Mouse (Mus musculus) heart, embryonic 12.5 days (tissue): ENCODE results near the gene Itpkb. TPM values are rescaled to one million over a fixed set of nuclear protein-coding genes. Genes with fewer than 3 reads are reported as not detected.

Experiments used
- ATAC-seq: fragments of 200-750 bp; cut with Nextera tagmentation; 2 replicates; pipeline ENCODE4 v1.8.0; 2017; ENCODE audit warnings: moderate TSS enrichment, moderate library complexity; ENCODE audit not compliant: insufficient number of reproducible peaks, low FRiP score
- H3K27ac ChIP-seq: fragments of 300-500 bp; sonication (generic); 2 replicates; pipeline ENCODE4 v1.5.1; 2016; ENCODE audit warnings: mild to moderate bottlenecking, moderate library complexity; ENCODE audit not compliant: poor library complexity, severe bottlenecking
- H3K27me3 ChIP-seq: fragments of 300-500 bp; sonication (generic); replicated peaks from 2 replicates; pipeline ENCODE4 v1.6.1; 2016; ENCODE audit warnings: mild to moderate bottlenecking, moderate library complexity
- H3K36me3 ChIP-seq: fragments of 300-500 bp; sonication (generic); 2 replicates; pipeline ENCODE4 v1.6.1; 2016; ENCODE audit warnings: mild to moderate bottlenecking, moderate library complexity
- H3K4me1 ChIP-seq: fragments of 300-500 bp; sonication (generic); replicated peaks from 2 replicates; pipeline ENCODE4 v1.6.1; 2016; ENCODE audit warnings: mild to moderate bottlenecking
- H3K4me2 ChIP-seq: fragments of 300-500 bp; sonication (generic); 2 replicates; pipeline ENCODE4 v1.6.1; 2016; ENCODE audit warnings: mild to moderate bottlenecking, moderate library complexity
- H3K4me3 ChIP-seq: fragments of 300-500 bp; sonication (generic); 2 replicates; pipeline ENCODE4 v1.5.1; 2016; ENCODE audit warnings: mild to moderate bottlenecking
- H3K9ac ChIP-seq: fragments of 300-500 bp; sonication (generic); 2 replicates; pipeline ENCODE4 v1.6.1; 2016; ENCODE audit warnings: mild to moderate bottlenecking, moderate library complexity
- H3K9me3 ChIP-seq: fragments of 300-500 bp; sonication (generic); replicated peaks from 2 replicates; pipeline ENCODE4 v1.6.1; 2016; ENCODE audit warnings: mild to moderate bottlenecking, moderate library complexity
- WGBS: fragments of 180-500 bp; shearing (Covaris S2); methylation state at CpG from one replicate; pipeline ENCODE4 v1.1.7; 2016; 5-methylcytosine and 5-hydroxymethylcytosine counted together
- polyA plus RNA-seq: library from polyadenylated mRNA; unstranded; fragments of >200 nt; fragmentation: Nextera tagmentation; extraction: Ambion mirVana; gene quantifications from 2 replicates; pipeline ENCODE4 v1.2.1, GENCODE M21; 2016

Gene Itpkb
- polyA plus RNA-seq, 1 experiment from 2014 or later: 7.2 TPM

DNA sequence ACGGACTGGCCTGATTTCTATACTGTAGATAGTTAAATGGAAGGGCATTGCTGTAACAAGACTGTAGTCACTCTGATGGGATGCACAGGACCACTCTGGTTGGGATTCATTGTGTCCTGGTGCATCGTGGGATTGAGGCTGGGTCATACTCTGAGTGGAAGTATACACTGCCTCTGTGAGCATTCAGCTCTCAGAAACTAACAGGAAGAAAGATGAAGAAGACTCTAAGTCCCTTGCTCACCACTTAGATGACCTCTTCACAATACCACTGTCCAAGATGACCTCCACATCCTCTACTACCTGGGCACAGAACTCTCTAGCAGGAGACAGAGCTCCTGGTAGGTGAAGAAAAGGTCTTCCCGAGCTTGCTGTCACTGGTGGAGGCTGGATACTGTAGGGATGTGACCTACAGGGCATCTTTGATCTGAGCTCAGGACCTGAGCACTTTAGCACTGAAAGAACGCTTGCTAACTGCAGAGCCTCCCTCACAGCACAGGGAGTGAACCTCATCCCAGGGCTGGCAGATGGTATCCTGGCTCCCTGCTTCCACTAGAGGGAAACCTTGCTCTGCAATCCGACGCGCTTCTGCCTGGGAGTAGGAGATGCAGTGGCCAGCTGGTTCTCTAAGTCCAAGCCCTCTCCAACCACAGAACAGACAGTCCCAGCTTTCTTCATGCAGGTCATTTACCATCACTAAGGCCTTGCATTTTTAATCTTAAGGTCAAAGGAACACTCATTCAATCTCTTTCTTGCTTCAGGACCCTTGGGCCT, 103.7 kb downstream of the Itpkb start:
- no peak overlapping the region for H3K9ac ChIP-seq
- H3K27ac ChIP-seq: no peak overlapping the region
- peaks cover 7% of the 10 kb centered on the region for H3K4me1 ChIP-seq
- H3K9me3 ChIP-seq: no peaks in the 10 kb centered on the region
- H3K4me3 ChIP-seq: no peak overlapping the region
- WGBS: 16% methylated on average over 7 of the region's 7 CpGs
- no peaks in the 10 kb centered on the region for H3K36me3 ChIP-seq
- H3K4me2 ChIP-seq: no peak overlapping the region
- H3K27me3 ChIP-seq: peaks cover 70% of the 10 kb centered on the region
- peak; percentile 34; the same call in 1 of the 2 replicates for ATAC-seq

DNA sequence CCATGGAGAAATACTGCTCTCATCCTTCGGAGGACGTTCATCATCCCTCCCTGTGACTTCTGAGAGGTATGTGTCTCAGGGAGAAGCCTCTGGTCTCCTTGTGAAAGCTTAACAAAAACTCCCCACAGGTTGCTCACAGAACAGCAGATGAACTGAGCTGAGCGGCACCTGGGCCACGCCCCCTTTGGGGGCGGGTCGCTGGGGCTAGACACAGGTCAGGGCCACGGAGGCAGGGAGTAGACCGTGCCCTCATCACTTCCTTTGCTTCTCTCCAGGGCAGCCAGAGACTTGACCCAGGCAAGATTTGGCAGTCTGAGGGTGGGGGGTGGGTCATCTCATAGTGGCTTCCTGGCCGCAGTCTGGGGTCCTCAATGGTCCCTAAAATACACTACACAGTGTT, 104.6 kb downstream of the Itpkb start:
- peaks cover 7% of the 10 kb centered on the region for H3K4me1 ChIP-seq
- H3K9me3 ChIP-seq: no peaks in the 10 kb centered on the region
- no peak overlapping the region for H3K4me2 ChIP-seq
- no peak for ATAC-seq
- H3K4me3 ChIP-seq: no peak overlapping the region
- H3K36me3 ChIP-seq: no peaks in the 10 kb centered on the region
- H3K27ac ChIP-seq: no peak overlapping the region
- H3K9ac ChIP-seq: no peak overlapping the region
- WGBS: 9% methylated on average over 9 of the region's 9 CpGs
- peaks cover 79% of the 10 kb centered on the region for H3K27me3 ChIP-seq

DNA sequence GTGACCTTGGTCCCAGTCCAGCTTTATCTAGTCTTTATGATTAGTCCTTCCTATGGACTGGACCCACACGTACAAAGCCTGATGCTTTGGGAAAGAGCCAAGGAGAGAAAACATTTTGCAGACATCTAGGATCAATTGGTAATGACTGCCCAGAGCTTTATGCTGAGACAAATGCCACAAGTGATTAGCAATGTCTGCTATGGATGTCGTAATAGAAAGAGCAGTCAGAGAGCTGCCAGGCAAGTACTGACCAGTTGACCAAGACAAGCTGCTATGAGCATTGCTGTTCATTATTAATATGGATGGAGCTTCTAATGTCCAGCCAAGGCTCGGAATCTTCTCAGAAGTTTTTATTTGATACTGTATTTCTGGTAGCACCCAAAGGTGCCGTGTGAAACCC, 109.2 kb downstream of the Itpkb start:
- Histone ChIP-seq H3K27me3 (peaks cover 82% of the 10 kb centered on the region), H3K27ac (no peak overlapping the region), H3K9me3 (no peaks in the 10 kb centered on the region), H3K4me1 (no peaks in the 10 kb centered on the region; the same call in 1 of the 2 replicates), H3K36me3 (no peaks in the 10 kb centered on the region), H3K4me3 (no peak overlapping the region), H3K4me2 (no peak overlapping the region), H3K9ac (no peak overlapping the region)
- ATAC-seq: no peak
- 69% methylated on average over 4 of the region's 4 CpGs for WGBS

DNA sequence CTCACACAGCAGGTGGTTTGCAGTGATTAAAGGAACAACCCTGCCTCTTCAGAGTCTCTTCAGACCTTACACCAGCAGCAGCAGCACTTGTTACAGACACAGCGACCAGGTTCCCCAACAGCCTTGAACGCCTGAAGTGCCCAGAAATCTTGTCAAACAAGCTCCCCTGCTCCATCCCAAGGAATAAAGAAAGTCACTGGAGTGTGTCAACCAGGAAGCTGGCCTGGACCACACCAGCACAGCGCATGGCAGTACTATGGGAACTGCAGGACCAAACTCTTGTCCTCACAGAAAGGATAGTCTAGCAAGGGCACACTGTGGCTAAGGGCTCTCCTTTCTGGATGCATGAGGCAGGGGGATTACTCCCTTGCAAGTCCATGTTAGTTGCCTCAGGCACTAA, 114.1 kb downstream of the Itpkb start:
- H3K36me3 ChIP-seq: no peaks in the 10 kb centered on the region
- no peak for ATAC-seq
- H3K9me3 ChIP-seq: no peaks in the 10 kb centered on the region
- peaks cover 69% of the 10 kb centered on the region for H3K27me3 ChIP-seq
- H3K9ac ChIP-seq: no peak overlapping the region
- H3K4me3 ChIP-seq: no peak overlapping the region
- H3K4me1 ChIP-seq: no peaks in the 10 kb centered on the region
- no peak overlapping the region for H3K4me2 ChIP-seq
- WGBS: 64% methylated on average over 3 of the region's 3 CpGs
- H3K27ac ChIP-seq: no peak overlapping the region

DNA sequence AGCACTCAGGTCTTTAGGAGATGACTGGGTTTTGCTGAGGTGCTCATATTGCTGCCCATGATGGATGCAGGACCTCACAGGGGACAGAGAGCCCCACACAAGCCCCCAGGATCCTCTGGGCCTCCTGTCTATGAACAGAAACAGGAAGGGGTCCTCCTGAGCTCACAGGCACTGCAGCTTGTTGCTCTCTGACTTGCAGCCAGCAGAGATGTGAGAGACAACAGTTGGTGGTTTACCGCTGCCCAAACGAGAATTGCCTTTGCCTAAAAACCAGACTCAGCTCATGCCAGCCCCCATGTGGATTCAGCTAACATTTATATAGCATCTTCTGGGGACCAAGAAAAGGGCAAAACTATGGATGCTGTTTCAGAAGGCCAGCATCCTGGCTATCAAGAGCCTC, 119.4 kb downstream of the Itpkb start:
- no peak overlapping the region for H3K27ac ChIP-seq
- ATAC-seq: no peak
- H3K4me1 ChIP-seq: no peaks in the 10 kb centered on the region
- no peaks in the 10 kb centered on the region for H3K9me3 ChIP-seq
- no peaks in the 10 kb centered on the region for H3K36me3 ChIP-seq
- no peak overlapping the region for H3K4me3 ChIP-seq
- H3K27me3 ChIP-seq: peaks cover 67% of the 10 kb centered on the region
- H3K9ac ChIP-seq: no peak overlapping the region
- 59% methylated on average over 2 of the region's 2 CpGs for WGBS
- no peak overlapping the region for H3K4me2 ChIP-seq

DNA sequence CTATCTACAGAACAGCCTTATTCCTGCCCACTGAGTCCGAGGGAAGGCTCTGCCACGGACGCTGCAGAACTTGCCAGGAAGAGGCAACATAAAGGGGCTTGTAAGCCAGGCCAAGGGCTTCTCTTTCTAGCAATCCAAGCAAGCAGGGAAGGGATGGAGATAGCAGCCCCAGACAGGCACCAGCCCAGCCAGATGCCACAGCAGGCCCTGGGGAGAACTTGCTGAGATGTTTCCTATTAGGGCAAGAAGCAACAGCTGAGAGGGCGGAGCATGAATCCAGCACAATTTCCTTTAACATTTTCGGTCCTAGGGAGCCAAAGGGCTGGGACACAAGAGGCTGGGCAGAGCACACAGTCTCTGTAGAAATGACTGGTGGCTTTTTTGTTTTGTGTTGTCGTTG, 128.0 kb downstream of the Itpkb start:
- Histone ChIP-seq H3K4me2 (no peak overlapping the region), H3K4me3 (no peak overlapping the region), H3K4me1 (peaks cover 16% of the 10 kb centered on the region), H3K27ac (no peak overlapping the region), H3K9me3 (no peaks in the 10 kb centered on the region), H3K27me3 (peaks cover 58% of the 10 kb centered on the region), H3K9ac (no peak overlapping the region), H3K36me3 (no peaks in the 10 kb centered on the region)
- WGBS: 41% methylated on average over 6 of the region's 6 CpGs
- no peak for ATAC-seq

DNA sequence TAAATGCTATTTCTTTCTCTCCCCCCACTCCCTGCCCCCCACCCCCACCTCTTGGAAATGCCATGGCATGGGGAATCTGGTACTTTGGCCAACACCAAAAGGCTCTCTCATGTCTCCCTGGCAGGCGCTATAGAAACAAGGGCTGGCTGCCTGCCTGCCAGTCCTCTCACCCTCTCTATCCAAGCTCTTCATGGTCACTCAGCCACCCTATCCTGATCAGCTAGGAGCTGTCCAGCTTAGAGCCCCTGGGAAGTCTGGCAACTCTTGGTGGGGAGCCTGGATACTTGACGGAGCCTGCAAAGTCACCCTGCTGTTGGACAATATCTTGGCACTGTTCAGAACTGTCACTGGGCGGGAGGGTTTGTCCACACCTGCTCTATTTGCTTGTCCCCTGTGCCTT, 128.4 kb downstream of the Itpkb start:
- 49% methylated on average over 3 of the region's 3 CpGs for WGBS
- Histone ChIP-seq H3K27me3 (peaks cover 55% of the 10 kb centered on the region), H3K9me3 (no peaks in the 10 kb centered on the region)

DNA sequence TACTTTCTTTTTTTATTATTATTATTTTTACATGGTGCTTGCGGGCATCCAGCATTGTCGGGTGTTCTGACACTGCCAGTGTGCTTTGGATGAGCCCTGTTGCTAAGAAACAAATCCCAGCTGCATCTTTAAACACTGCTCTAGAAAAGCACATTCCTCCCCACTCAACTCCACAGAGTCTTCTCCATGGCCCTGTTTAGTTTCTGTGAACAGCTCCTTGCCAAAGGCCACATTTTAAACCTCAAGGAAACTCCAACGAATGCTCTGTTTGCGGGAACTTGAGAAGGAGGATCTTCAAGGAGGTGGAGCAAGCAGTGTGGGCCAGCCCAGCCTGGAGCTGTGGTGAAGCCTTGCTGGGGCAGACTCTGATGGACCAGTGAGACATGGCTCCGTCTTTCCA, 130.4 kb downstream of the Itpkb start:
- no peak for ATAC-seq
- Histone ChIP-seq H3K36me3 (no peaks in the 10 kb centered on the region), H3K27ac (no peak overlapping the region), H3K9ac (no peak overlapping the region), H3K27me3 (peaks cover 36% of the 10 kb centered on the region), H3K4me3 (no peak overlapping the region), H3K4me1 (peaks cover 16% of the 10 kb centered on the region), H3K9me3 (no peaks in the 10 kb centered on the region), H3K4me2 (no peak overlapping the region)
- 55% methylated on average over 5 of the region's 5 CpGs for WGBS

More for the DNA sequence above, 128.4 kb downstream of the Itpkb start:
- no peak overlapping the region for H3K4me2 ChIP-seq
- no peak overlapping the region for H3K4me3 ChIP-seq
- no peak for ATAC-seq
- no peak overlapping the region for H3K9ac ChIP-seq
- H3K4me1 ChIP-seq: peaks cover 16% of the 10 kb centered on the region
- H3K27ac ChIP-seq: no peak overlapping the region
- no peaks in the 10 kb centered on the region for H3K36me3 ChIP-seq

DNA sequence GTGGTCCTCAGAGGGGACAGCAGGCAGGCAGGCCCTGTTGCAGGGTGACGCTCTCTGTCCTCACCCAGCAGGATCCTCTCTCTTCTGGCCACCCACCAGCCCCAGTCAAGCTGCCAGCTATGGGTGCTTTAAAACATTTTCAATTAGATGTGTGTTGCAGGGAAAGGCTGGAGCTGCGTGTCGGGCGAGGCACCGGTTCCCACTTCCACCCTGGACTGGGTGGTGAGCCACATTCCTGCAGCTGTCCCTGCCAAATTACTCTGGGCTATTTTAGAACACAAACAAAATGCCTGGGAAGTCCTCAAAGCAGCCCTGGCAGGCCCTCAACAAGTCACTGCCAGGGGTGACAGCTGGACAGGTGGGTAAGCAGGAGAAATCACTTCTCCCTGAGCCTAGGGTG, 132.1 kb downstream of the Itpkb start:
- WGBS: 72% methylated on average over 5 of the region's 5 CpGs
- H3K36me3 ChIP-seq: no peaks in the 10 kb centered on the region
- H3K27ac ChIP-seq: no peak overlapping the region
- H3K4me3 ChIP-seq: no peak overlapping the region
- no peak for ATAC-seq
- H3K4me1 ChIP-seq: peaks cover 16% of the 10 kb centered on the region
- no peak overlapping the region for H3K9ac ChIP-seq
- no peak overlapping the region for H3K4me2 ChIP-seq
- H3K9me3 ChIP-seq: 0 out of 2 replicates have a peak, but pooled peaks cover 6% of the 10 kb centered on the region
- peaks cover 20% of the 10 kb centered on the region; the same call in 1 of the 2 replicates for H3K27me3 ChIP-seq

DNA sequence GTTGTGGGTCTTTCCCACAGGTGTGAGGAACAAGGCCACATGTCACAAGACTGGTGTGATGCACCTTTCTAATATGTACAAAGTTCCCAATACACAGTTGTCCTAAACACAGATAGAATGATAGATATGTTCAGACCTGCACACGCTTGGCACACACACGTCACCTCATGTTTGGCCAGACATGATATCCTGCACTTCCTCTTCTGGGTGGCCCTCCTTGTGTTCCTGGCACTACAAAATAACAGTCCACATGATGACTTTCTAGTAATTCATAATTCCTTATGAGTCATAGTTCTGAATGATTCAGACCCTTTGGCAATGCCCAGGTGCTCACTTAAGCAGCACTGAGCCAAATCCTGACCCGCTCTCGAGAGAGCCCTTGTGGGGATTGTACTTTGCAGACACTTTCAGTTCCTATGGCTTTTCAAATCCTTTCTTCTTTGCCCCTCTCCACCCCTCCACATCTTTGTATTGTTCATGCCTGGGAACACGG, 132.7 kb downstream of the Itpkb start:
- H3K9ac ChIP-seq: no peak overlapping the region
- WGBS: 86% methylated on average over 5 of the region's 5 CpGs
- no peak for ATAC-seq

DNA sequence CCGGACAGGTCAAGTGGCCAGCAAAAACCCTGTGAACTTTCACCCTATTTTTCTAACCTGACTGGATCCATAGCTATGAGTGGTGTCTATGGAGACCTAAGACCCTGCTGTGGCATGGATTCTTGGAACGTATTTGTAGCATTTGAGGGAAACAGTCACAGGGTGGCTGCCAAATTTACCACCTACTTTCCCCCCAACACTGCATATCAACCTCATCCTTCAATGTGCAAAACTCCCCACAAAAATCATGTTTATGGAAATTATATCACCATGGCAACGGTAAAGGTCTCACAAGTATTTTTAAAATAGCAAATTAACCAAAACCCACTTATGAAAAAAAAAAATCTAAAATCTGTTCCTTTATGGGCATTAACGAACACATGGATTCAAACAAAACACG, 134.1 kb downstream of the Itpkb start:
- Histone ChIP-seq H3K9me3 (0 out of 2 replicates have a peak, but pooled peaks cover 6% of the 10 kb centered on the region), H3K27ac (no peak overlapping the region), H3K27me3 (0 out of 2 replicates have a peak, but pooled peaks cover 5% of the 10 kb centered on the region), H3K9ac (no peak overlapping the region), H3K4me1 (peaks cover 8% of the 10 kb centered on the region), H3K4me2 (no peak overlapping the region), H3K36me3 (no peaks in the 10 kb centered on the region), H3K4me3 (no peak overlapping the region)
- WGBS: 82% methylated on average over 5 of the region's 5 CpGs
- ATAC-seq: no peak

More for the DNA sequence above, 132.7 kb downstream of the Itpkb start:
- Histone ChIP-seq H3K36me3 (no peaks in the 10 kb centered on the region), H3K4me2 (no peak overlapping the region), H3K9me3 (0 out of 2 replicates have a peak, but pooled peaks cover 6% of the 10 kb centered on the region), H3K27me3 (peaks cover 14% of the 10 kb centered on the region; the same call in 1 of the 2 replicates), H3K4me3 (no peak overlapping the region), H3K4me1 (peaks cover 13% of the 10 kb centered on the region), H3K27ac (no peak overlapping the region)
